8 mouse cellular contexts compared by ENCODE assay signal in genomic region chr8:85492125-85492875, GRCm38 (mm10). TPM values are rescaled to one million over a fixed set of nuclear protein-coding genes. Genes with fewer than 3 reads are reported as not detected.
A peak's percentile ranks its signal among the peaks of the same experiment; 100 is the strongest.
DNase-seq lines count a peak whose midpoint lies in the region; ATAC-seq lines count a peak whose summit lies in the region.

TSS of gene Gpt2 (plus strand) at chr8:85492576.

- H3K27ac ChIP-seq in hindbrain, embryonic 14.5 days, result peak within 1 kb of the TSS; percentile 73

- WGBS in hindbrain, embryonic 14.5 days, result under 1% methylated on average over 41 of the region's 41 CpGs

- H3K36me3 ChIP-seq in hindbrain, embryonic 14.5 days (replicated peaks; ENCODE audit: control insufficient read depth, insufficient read depth), result peaks cover 8% of the 10 kb centered on the region

- H3K4me1 ChIP-seq in hindbrain, embryonic 14.5 days (replicated peaks; ENCODE audit: control insufficient read depth, insufficient read depth, low read length), result peaks cover 15% of the 10 kb centered on the region

- peak within 1 kb of the TSS; percentile 92 for H3K4me2 ChIP-seq in hindbrain, embryonic 14.5 days (replicated peaks)

- peak within 1 kb of the TSS; percentile 90 for H3K9ac ChIP-seq in hindbrain, embryonic 14.5 days

- DNase-seq in NIH3T3 (ENCODE audit: low read depth), result peak; percentile 94
- peak; percentile 96 for DNase-seq in cerebellum, adult 9-11 months
- DNase-seq in frontal cortex, postnatal 25 days (ENCODE audit: low spot score in 2 of 2), result peak; percentile 85 to 94
- peak; percentile 90 for DNase-seq in hindbrain, embryonic 14.5 days (ENCODE audit: low spot score)
- DNase-seq in layer of hippocampus, postnatal 36 days, result peak; percentile 93
- DNase-seq in lung, postnatal 36 days, result peak; percentile 97
- DNase-seq in retina, postnatal 1 day, result peak; percentile 95
- peak; percentile 90 to 92 for DNase-seq in urinary bladder, adult 18-20 months (ENCODE audit: low spot score in 2 of 2)

- H3K27me3 ChIP-seq in hindbrain, embryonic 14.5 days (ENCODE audit: control insufficient read depth, insufficient read depth, low read length), result no peaks in the 10 kb centered on the region

- peak; percentile 99 for ATAC-seq in hindbrain, embryonic 14.5 days (ENCODE audit: low FRiP score)

- peak within 1 kb of the TSS; percentile 95 for H3K4me3 ChIP-seq in hindbrain, embryonic 14.5 days (replicated peaks; ENCODE audit: low read length)

- H3K9me3 ChIP-seq in hindbrain, embryonic 14.5 days (ENCODE audit: control insufficient read depth, low read length), result no peaks in the 10 kb centered on the region

RNA-seq across cellular contexts. Expression of gene Gpt2, which starts in this region (rescaled TPM):
- polyA plus RNA-seq in hindbrain, embryonic 14.5 days (2014; fragmentation: Nextera tagmentation; extraction: Ambion mirVana), result 56.7 and 67.1 TPM in 2 replicates
- total RNA-seq in layer of hippocampus, postnatal 36 days (2021), result 10 to 100 TPM; 75.5 to 86.1 TPM

Comparison
In these comparisons a context has a peak if more than half of its experiments do, and no peak if none do; other contexts are left out.
1. Peak in every context shown above with its lines: DNase-seq, ATAC-seq, H3K4me3 ChIP-seq and H3K27ac ChIP-seq.